Mouse (Mus musculus): ENCODE measurements around the gene Gm45213. TPM values are rescaled to one million over a fixed set of nuclear protein-coding genes. Genes with fewer than 3 reads are reported as not detected.
"Not testable (repeated sequence)": the region's sequence is repeated elsewhere in the genome, so short reads cannot be mapped to it uniquely, and the experiment has no call there.

The Gm45213 gene
- polyA plus RNA-seq, 1 experiment = not detected

DNA sequence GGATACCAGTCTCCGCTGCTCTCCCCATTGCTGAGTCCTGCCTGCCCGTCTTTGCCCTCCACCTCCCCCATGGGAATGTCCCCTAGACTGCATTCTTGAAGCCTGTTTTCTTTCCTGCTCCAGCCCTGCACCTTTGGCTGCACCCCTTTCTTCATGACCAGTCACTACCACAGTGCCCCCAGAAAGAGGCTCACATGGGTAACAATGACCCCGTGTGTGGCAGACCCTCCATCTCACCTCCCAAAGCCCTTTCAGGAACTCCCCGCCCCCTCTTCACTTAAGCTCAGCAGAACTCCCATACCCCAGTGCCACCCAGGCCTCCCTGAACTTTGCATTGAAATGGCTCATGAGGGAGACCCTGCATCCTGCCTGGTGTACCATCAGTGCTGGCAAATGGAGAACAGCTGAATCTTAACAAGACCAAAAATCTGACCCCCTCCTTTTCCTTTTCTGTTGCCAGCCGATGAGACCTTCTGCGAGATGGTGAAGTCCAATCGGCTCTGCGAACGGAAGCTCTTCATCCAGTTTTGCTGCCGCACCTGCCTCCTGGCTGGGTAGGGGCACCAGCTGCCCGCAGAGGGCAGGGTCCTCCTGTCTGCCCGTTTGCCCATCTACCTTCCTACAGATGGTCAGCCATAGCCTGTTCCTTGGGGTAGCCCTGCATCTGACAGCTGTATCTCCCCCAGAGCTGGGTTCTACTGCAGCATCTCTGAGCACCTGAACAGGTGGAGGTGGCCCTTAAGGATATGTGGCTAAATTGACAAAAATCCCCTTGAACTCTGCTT, 5.2 kb downstream of the Gm45213 start:
- no peak overlapping the region for H3K4me3 ChIP-seq (ENCODE audit: insufficient read depth, low read length)
- H3K4me1 ChIP-seq (ENCODE audit: control insufficient read depth, insufficient read depth, low read length) = no peaks in the 10 kb centered on the region
- TF ChIP-seq POLR2A (IDR thresholded peaks at IDR 0.05; ENCODE audit: extremely low read depth, insufficient read depth, low read length) = no peak
- TF ChIP-seq CTCF (IDR thresholded peaks at IDR 0.05; ENCODE audit: extremely low read depth, insufficient read depth, low read length) = no peak
- no peak overlapping the region for H3K27ac ChIP-seq (ENCODE audit: insufficient read depth, low read length)

DNA sequence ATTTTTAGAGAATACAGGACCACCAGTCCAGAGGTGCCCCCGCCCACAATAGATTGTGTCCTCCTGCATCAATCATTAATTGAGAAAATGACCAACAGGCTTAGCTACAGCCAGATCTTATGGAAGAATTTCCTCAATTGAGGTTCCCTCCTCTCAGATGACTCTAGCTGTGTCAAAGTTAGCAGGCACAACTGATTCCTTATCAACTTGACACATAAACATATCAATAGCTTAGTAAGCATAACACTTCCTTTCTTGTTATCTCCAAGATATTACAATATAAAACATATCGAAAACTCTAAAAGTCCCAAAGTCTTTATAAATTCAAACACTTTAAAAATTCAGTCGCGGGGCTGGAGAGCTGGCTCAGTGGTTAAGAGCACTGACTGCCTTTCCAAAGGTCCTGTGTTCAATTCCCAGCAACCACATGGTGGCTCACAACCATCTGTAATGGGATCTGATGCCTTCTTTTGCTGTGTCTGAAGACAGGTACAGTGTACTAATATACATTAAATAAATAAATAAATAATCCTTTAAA, 10.6 kb downstream of the Gm45213 start:
- Histone ChIP-seq H3K4me1 (ENCODE audit: control insufficient read depth, insufficient read depth, low read length) (no peaks in the 10 kb centered on the region), H3K4me3 (ENCODE audit: insufficient read depth, low read length) (no peak overlapping the region), H3K27ac (ENCODE audit: insufficient read depth, low read length) (no peak overlapping the region)
- no peak for TF ChIP-seq CTCF (IDR thresholded peaks at IDR 0.05; ENCODE audit: extremely low read depth, insufficient read depth, low read length)
- no peak for TF ChIP-seq POLR2A (IDR thresholded peaks at IDR 0.05; ENCODE audit: extremely low read depth, insufficient read depth, low read length)

DNA sequence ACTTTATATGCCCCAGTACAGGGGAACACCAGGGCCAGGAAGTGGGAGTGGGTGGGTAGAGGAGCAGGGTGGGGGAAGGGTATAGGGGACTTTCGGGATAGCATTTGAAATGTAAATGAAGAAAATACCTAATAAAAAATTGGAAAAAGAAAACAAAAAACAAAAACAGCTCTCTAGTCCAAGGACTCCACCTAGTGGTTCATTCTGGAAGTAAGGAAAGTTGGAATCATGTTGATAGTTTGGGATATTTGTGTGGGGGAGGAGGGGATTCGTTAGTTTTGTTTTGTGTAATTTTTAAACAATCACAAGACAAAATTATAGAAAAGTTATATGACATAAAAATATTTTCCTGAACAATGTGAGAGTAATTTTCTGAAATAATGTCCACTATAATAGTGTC, 12.0 kb downstream of the Gm45213 start:
- H3K4me1 ChIP-seq (ENCODE audit: control insufficient read depth, insufficient read depth, low read length); H3K4me3 ChIP-seq (ENCODE audit: insufficient read depth, low read length); H3K27ac ChIP-seq (ENCODE audit: insufficient read depth, low read length): not testable (repeated sequence)
- peak; percentile 35; the same call in 1 of the 2 replicates for TF ChIP-seq CTCF (IDR thresholded peaks at IDR 0.05; ENCODE audit: extremely low read depth, insufficient read depth, low read length)

DNA sequence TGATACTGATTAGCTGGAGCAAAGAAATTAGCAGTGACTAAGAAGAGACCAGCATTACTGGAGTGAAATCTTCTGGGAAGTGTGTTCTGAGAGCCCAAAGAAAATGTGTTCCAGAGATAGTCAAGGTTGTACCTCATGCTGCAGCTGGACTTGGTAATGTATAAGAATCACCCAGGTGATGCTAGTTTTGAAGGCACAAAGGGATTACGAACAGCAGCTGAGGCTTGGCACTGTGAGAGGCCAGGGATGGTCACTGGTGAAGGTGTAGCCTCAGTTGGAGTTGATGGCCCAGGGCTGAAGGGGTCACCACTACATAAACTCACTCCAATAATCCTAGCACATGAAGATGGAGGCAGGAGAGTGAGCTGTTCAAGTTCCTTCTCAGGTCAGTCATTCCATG, 15.3 kb downstream of the Gm45213 start, which contains the start of gene Snrpa1:
Gene Snrpa1, plus strand, starts transcription at position 301 of the 400 bp plus-strand sequence.
- Histone ChIP-seq H3K27ac (ENCODE audit: insufficient read depth, low read length) (no peak within 1 kb of the TSS), H3K4me3 (ENCODE audit: insufficient read depth, low read length) (peak within 1 kb of the TSS; percentile 57), H3K4me1 (ENCODE audit: control insufficient read depth, insufficient read depth, low read length) (peaks cover 1% of the 10 kb centered on the region; the same call in 1 of the 2 replicates)
- TF ChIP-seq POLR2A (IDR thresholded peaks at IDR 0.05; ENCODE audit: extremely low read depth, insufficient read depth, low read length) = no peak

DNA sequence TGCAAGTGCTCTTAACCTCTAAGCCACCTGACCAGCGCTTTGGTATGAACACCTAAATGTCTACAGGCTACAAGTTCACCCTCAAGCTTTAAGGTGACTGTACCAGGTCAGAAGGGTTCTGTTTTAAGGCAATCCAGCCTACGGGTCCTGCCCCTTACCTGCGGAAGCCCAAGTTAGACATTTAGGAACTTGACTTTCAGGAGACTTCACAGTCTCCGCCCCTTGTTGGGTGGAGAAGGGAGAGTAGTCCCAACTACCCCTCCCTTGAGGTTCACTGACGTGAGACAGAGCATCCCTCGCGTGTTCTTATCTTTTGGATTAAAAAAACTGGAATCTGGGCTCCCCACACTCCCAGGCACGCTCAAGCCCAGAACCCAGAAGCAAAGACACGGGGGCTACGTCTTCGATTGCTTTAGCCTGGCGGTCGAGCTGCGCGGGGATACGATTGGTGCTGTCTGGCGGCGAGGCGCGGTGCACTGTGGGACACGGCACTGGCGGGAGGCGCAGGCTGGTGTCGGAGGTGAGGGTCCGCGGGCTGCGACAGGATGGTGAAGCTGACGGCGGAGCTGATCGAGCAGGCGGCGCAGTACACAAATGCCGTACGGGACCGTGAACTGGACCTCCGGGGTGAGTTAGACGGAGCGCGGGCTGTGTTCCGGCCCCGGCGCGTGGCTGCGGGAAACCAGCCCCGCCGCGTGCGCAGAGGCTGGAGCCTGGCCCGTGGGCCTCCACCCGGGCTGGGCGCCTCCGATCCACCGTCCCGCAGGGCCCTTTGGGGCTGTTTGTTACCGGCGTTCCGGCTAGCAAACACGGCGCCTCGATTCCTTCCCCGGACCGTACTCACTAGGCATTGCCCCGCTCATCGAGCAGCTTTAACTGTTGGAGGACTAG, 16.9 kb downstream of the Gm45213 start:
- TF ChIP-seq CTCF (IDR thresholded peaks at IDR 0.05; ENCODE audit: extremely low read depth, insufficient read depth, low read length) = no peak
- peak; percentile 73 for TF ChIP-seq POLR2A (IDR thresholded peaks at IDR 0.05; ENCODE audit: extremely low read depth, insufficient read depth, low read length)
- no peak overlapping the region for H3K27ac ChIP-seq (ENCODE audit: insufficient read depth, low read length)
- peak overlapping the region; percentile 57 for H3K4me3 ChIP-seq (ENCODE audit: insufficient read depth, low read length)
- H3K4me1 ChIP-seq (ENCODE audit: control insufficient read depth, insufficient read depth, low read length) = peaks cover 1% of the 10 kb centered on the region; the same call in 1 of the 2 replicates

DNA sequence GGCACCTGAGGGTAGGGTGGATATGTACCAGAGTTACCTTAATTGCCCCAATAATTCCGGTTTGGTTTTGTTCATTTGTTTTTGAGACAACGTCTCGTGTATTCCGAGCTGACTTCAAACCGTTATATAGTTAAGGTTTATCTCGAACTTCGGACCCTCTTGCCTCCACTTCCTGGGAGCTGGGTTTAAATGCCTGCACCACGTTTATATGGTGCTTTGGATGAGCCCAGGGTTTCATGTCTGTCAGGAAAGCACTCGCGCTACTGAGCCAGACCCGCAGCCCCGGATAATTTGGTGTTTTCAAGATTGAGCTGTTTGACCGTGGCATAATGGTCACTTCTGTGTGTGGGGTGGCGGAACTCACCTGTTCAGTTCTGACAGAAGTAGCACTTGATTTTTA, 17.7 kb downstream of the Gm45213 start:
- TF ChIP-seq CTCF (IDR thresholded peaks at IDR 0.05; ENCODE audit: extremely low read depth, insufficient read depth, low read length) = no peak
- no peak for TF ChIP-seq POLR2A (IDR thresholded peaks at IDR 0.05; ENCODE audit: extremely low read depth, insufficient read depth, low read length)
- no peak overlapping the region for H3K27ac ChIP-seq (ENCODE audit: insufficient read depth, low read length)
- peak overlapping the region; percentile 57 for H3K4me3 ChIP-seq (ENCODE audit: insufficient read depth, low read length)
- H3K4me1 ChIP-seq (ENCODE audit: control insufficient read depth, insufficient read depth, low read length) = peaks cover 1% of the 10 kb centered on the region; the same call in 1 of the 2 replicates

DNA sequence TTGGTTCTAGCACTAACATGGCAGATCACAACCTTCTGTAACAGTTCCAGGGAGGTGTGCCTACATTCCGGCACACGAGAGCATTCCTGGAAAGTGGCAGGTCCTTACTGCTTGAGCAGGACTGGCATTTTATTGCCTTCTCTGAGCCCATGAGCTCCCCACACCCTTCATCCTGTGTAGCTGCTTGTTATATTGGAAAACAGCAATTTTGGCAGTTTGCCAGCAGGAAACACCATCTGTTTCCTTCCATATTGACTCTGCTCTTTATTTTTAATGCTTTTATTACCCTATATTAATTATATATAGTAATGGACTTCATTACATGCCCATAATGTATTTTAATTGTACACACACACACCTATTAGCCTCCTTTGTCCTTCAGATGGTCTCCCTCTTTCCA, 33.0 kb downstream of the Gm45213 start:
- Histone ChIP-seq H3K4me1 (ENCODE audit: control insufficient read depth, insufficient read depth, low read length) (no peaks in the 10 kb centered on the region), H3K27ac (ENCODE audit: insufficient read depth, low read length) (no peak overlapping the region), H3K4me3 (ENCODE audit: insufficient read depth, low read length) (no peak overlapping the region)
- TF ChIP-seq POLR2A (IDR thresholded peaks at IDR 0.05; ENCODE audit: extremely low read depth, insufficient read depth, low read length) (no peak), CTCF (IDR thresholded peaks at IDR 0.05; ENCODE audit: extremely low read depth, insufficient read depth, low read length) (no peak)

DNA sequence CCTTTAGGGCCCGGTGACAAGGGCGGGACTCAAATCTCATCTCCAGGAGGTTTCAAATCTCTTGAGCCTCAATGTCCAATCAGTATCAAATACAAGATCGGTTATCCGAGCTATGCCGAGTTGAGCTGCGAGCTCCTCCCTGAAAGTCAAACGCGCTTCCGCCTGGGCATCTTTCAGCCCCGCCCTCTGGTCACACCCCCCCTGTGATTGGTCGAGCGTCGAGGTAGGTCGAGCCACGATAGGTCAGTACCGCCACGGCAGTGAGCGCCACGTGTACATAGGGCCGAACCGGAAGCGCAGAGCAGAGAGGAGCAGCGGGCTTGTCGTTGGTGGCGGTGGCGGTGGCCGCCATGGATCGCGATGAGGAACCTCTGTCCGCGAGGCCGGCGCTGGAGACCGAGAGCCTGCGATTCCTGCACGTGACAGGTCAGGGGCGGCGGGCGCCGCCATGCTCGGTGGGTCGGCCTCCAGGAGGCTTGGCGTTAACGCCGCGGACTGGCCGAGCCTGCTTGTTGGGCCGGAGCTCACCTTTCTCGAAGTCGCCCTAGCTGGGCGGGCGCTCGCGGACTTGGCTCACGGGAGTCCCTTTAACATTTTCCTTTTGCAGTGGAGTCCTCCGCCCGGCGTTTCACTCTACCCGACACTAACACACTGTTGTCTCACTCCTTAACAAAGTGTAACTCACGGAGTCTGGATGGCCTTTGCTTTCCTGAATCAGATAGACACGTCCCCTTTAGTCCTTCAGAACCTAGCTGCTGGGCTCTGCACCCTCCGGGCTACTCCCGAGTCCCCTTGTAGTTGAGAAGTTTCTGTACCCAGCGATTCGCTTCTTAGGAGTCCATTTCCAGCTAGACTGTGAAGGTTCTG, 36.2 kb downstream of the Gm45213 start, which contains the start of gene Selenos:
Gene Selenos, plus strand, starts transcription at position 286 of the 867 bp plus-strand sequence.
- Histone ChIP-seq H3K4me3 (ENCODE audit: insufficient read depth, low read length) (peak within 1 kb of the TSS; percentile 40), H3K4me1 (ENCODE audit: control insufficient read depth, insufficient read depth, low read length) (no peaks in the 10 kb centered on the region), H3K27ac (ENCODE audit: insufficient read depth, low read length) (0 out of 2 replicates have a peak within 1 kb of the TSS, but pooled peaks have one; percentile 45)
- no peak for TF ChIP-seq CTCF (IDR thresholded peaks at IDR 0.05; ENCODE audit: extremely low read depth, insufficient read depth, low read length)
- TF ChIP-seq POLR2A (IDR thresholded peaks at IDR 0.05; ENCODE audit: extremely low read depth, insufficient read depth, low read length) = peak; percentile 82

DNA sequence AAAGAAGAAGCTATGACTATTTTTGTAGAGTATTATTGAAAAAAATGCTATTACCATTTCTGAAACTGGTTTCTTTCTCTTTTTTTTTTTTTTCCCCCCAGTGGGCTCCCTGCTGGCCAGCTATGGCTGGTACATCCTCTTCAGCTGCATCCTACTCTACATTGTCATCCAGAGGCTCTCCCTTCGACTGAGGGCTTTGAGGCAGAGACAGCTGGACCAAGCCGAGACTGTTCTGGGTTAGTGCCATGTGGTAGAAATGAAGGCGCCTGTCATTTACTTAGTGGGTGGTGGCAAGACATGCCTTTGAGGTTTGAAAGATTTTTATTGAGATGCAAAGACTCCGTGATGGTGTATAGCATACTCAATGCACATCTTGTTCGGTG, 36.8 kb downstream of the Gm45213 start:
- Histone ChIP-seq H3K4me3 (ENCODE audit: insufficient read depth, low read length) (peak overlapping the region; percentile 40), H3K4me1 (ENCODE audit: control insufficient read depth, insufficient read depth, low read length) (no peaks in the 10 kb centered on the region), H3K27ac (ENCODE audit: insufficient read depth, low read length) (no peak overlapping the region)
- no peak for TF ChIP-seq POLR2A (IDR thresholded peaks at IDR 0.05; ENCODE audit: extremely low read depth, insufficient read depth, low read length)
- no peak for TF ChIP-seq CTCF (IDR thresholded peaks at IDR 0.05; ENCODE audit: extremely low read depth, insufficient read depth, low read length)
